Mouse (Mus musculus): ENCODE measurements around the gene Hdhd5. TPM values are rescaled to one million over a fixed set of nuclear protein-coding genes. Genes with fewer than 3 reads are reported as not detected.
A peak's percentile ranks its signal among the peaks of the same experiment; 100 is the strongest.

Hdhd5 gene
- polyA plus RNA-seq, 1 experiment from 2014 or later, result 9.9 TPM

DNA sequence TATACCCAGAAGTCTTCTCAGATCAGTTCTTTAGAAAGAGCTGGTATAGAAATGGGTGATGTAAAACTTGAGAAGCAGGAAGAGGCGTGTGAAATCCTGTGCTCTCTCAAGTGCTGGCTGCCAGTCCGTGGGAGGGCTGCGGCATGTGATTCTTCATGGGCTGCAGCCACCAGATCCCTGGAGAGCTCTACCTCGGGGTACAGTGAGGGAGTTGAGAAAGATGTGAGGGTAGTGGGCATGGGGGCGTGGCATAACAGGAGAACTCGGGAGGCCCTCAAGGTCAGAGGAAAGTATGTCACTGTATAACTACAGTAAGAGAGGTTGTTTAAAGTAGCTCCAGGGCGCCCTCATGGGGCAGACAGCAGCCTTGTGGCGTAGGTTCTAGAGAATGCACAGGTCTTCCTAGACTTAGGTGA lies 47.9 kb downstream of the Hdhd5 start:
- no peak overlapping the region for H3K9ac ChIP-seq
- 37% methylated on average over 8 of the region's 8 CpGs for WGBS (ENCODE audit: insufficient replicate concordance)
- peaks cover 7% of the 10 kb centered on the region; the same call in 1 of the 2 replicates for H3K27me3 ChIP-seq
- H3K27ac ChIP-seq (replicated peaks), result no peak overlapping the region
- H3K4me3 ChIP-seq (replicated peaks), result no peak overlapping the region
- H3K4me1 ChIP-seq (replicated peaks), result peaks cover 61% of the 10 kb centered on the region
- peak overlapping the region; percentile 11; the same call in 1 of the 2 replicates for H3K4me2 ChIP-seq
- no peaks in the 10 kb centered on the region for H3K9me3 ChIP-seq (replicated peaks)
- H3K36me3 ChIP-seq (replicated peaks), result peaks cover 45% of the 10 kb centered on the region
- no peak for ATAC-seq (ENCODE audit: insufficient read depth)

GRCm38 (mm10) chr6:120482756-120483155 lies 48.4 kb downstream of the Hdhd5 start:
- Histone ChIP-seq H3K9me3 (replicated peaks) (no peaks in the 10 kb centered on the region), H3K4me3 (replicated peaks) (no peak overlapping the region), H3K36me3 (replicated peaks) (peaks cover 49% of the 10 kb centered on the region), H3K4me2 (no peak overlapping the region), H3K9ac (no peak overlapping the region), H3K4me1 (replicated peaks) (peaks cover 65% of the 10 kb centered on the region), H3K27ac (replicated peaks) (no peak overlapping the region), H3K27me3 (peaks cover 6% of the 10 kb centered on the region; the same call in 1 of the 2 replicates)
- 39% methylated on average over 6 of the region's 6 CpGs for WGBS (ENCODE audit: insufficient replicate concordance)
- ATAC-seq (ENCODE audit: insufficient read depth), result no peak

- Histone ChIP-seq H3K4me1 (replicated peaks) (peaks cover 65% of the 10 kb centered on the region), H3K27ac (replicated peaks) (no peak overlapping the region), H3K4me3 (replicated peaks) (no peak overlapping the region), H3K9me3 (replicated peaks) (no peaks in the 10 kb centered on the region), H3K36me3 (replicated peaks) (peaks cover 56% of the 10 kb centered on the region), H3K4me2 (no peak overlapping the region), H3K27me3 (peaks cover under 1% of the 10 kb centered on the region; the same call in 1 of the 2 replicates), H3K9ac (no peak overlapping the region)
- no peak for ATAC-seq (ENCODE audit: insufficient read depth)
- WGBS (ENCODE audit: insufficient replicate concordance), result 85% methylated on average over 14 of the region's 14 CpGs
Observed at GRCm38 (mm10) chr6:120482021-120482420, 49.1 kb downstream of the Hdhd5 start.

GRCm38 (mm10) chr6:120481538-120481937 lies 49.6 kb downstream of the Hdhd5 start:
- no peaks in the 10 kb centered on the region for H3K9me3 ChIP-seq (replicated peaks)
- H3K4me3 ChIP-seq (replicated peaks), result no peak overlapping the region
- H3K27me3 ChIP-seq, result no peaks in the 10 kb centered on the region
- no peak overlapping the region for H3K4me2 ChIP-seq
- H3K9ac ChIP-seq, result no peak overlapping the region
- H3K36me3 ChIP-seq (replicated peaks), result peaks cover 61% of the 10 kb centered on the region
- 82% methylated on average over 6 of the region's 6 CpGs for WGBS (ENCODE audit: insufficient replicate concordance)
- ATAC-seq (ENCODE audit: insufficient read depth), result no peak
- peaks cover 68% of the 10 kb centered on the region for H3K4me1 ChIP-seq (replicated peaks)
- H3K27ac ChIP-seq (replicated peaks), result no peak overlapping the region

DNA sequence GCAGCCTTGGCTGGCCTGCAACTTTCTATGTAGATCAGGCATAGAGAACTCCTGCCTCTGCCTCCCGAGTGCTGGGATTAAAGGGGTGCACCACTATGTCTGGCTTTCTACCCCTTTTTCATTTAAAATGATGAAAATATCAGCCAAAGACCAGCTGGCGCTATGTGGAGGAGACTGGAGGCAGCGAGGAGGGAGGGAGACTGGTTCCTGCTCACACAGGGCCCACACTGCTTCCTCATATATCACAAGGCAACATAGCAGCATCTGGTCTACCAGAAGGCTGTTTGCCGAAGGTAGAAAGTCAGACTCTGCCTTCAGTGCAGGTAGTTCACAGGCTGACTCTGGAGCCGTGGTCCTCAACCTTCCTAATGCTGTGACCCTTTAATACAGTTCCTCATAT lies 50.8 kb downstream of the Hdhd5 start:
- ATAC-seq (ENCODE audit: insufficient read depth), result no peak
- no peaks in the 10 kb centered on the region for H3K9me3 ChIP-seq (replicated peaks)
- H3K4me3 ChIP-seq (replicated peaks), result no peak overlapping the region
- H3K27me3 ChIP-seq, result no peaks in the 10 kb centered on the region
- no peak overlapping the region for H3K4me2 ChIP-seq
- WGBS (ENCODE audit: insufficient replicate concordance), result 79% methylated on average over 5 of the region's 5 CpGs
- H3K9ac ChIP-seq, result no peak overlapping the region
- H3K36me3 ChIP-seq (replicated peaks), result peaks cover 70% of the 10 kb centered on the region
- H3K27ac ChIP-seq (replicated peaks), result no peak overlapping the region
- H3K4me1 ChIP-seq (replicated peaks), result peaks cover 58% of the 10 kb centered on the region

DNA sequence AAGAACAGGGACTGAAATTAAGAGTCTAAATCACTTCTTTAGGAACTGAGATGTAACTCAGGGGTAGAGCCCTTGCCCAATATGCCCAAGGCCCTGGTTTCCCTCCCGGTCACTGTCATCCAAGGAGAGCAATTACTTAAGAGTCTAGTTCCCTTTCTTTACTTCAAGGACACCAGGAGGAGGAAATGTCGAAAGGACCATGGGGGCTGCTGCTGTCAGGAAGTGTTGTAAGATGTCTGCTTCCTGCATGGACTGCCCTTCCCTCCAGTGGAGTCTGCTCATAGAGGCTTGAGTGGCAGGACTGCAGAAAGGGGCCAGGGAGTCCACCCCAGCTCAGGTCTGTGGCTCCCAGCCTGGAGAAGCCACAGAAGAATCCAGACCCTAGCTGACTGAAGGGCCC lies 51.8 kb downstream of the Hdhd5 start:
- no peak for ATAC-seq (ENCODE audit: insufficient read depth)

GRCm38 (mm10) chr6:120475288-120475687 lies 55.8 kb downstream of the Hdhd5 start:
- Histone ChIP-seq H3K4me2 (no peak overlapping the region), H3K27me3 (no peaks in the 10 kb centered on the region), H3K27ac (replicated peaks) (no peak overlapping the region), H3K36me3 (replicated peaks) (peaks cover 60% of the 10 kb centered on the region), H3K4me3 (replicated peaks) (no peak overlapping the region), H3K9ac (no peak overlapping the region), H3K9me3 (replicated peaks) (no peaks in the 10 kb centered on the region), H3K4me1 (replicated peaks) (peaks cover 55% of the 10 kb centered on the region)
- WGBS (ENCODE audit: insufficient replicate concordance), result 72% methylated on average over 8 of the region's 8 CpGs
- ATAC-seq (ENCODE audit: insufficient read depth), result peak; percentile 65

More for the DNA sequence above, 51.8 kb downstream of the Hdhd5 start:
- H3K9me3 ChIP-seq (replicated peaks), result no peaks in the 10 kb centered on the region
- no peak overlapping the region for H3K27ac ChIP-seq (replicated peaks)
- 34% methylated on average over 2 of the region's 2 CpGs for WGBS (ENCODE audit: insufficient replicate concordance)
- H3K4me3 ChIP-seq (replicated peaks), result no peak overlapping the region
- no peak overlapping the region for H3K9ac ChIP-seq
- 0 out of 2 replicates have a peak overlapping the region, but pooled peaks have one; percentile 8 for H3K4me2 ChIP-seq
- peaks cover 56% of the 10 kb centered on the region for H3K4me1 ChIP-seq (replicated peaks)
- peaks cover 78% of the 10 kb centered on the region for H3K36me3 ChIP-seq (replicated peaks)
- H3K27me3 ChIP-seq, result no peaks in the 10 kb centered on the region

- no peak overlapping the region for H3K4me3 ChIP-seq (replicated peaks)
- no peak overlapping the region for H3K27ac ChIP-seq (replicated peaks)
- H3K27me3 ChIP-seq, result no peaks in the 10 kb centered on the region
- H3K4me2 ChIP-seq, result no peak overlapping the region
- ATAC-seq (ENCODE audit: insufficient read depth), result peak; percentile 43
- 39% methylated on average over 5 of the region's 5 CpGs for WGBS (ENCODE audit: insufficient replicate concordance)
- H3K9ac ChIP-seq, result no peak overlapping the region
- H3K4me1 ChIP-seq (replicated peaks), result peaks cover 61% of the 10 kb centered on the region
- H3K9me3 ChIP-seq (replicated peaks), result no peaks in the 10 kb centered on the region
- peaks cover 41% of the 10 kb centered on the region for H3K36me3 ChIP-seq (replicated peaks)
Observed at GRCm38 (mm10) chr6:120473427-120473826, 57.7 kb downstream of the Hdhd5 start.

- no peak for ATAC-seq (ENCODE audit: insufficient read depth)
- peak overlapping the region; percentile 51 for H3K27ac ChIP-seq (replicated peaks)
Observed at GRCm38 (mm10) chr6:120472455-120473140, 58.5 kb downstream of the Hdhd5 start.

DNA sequence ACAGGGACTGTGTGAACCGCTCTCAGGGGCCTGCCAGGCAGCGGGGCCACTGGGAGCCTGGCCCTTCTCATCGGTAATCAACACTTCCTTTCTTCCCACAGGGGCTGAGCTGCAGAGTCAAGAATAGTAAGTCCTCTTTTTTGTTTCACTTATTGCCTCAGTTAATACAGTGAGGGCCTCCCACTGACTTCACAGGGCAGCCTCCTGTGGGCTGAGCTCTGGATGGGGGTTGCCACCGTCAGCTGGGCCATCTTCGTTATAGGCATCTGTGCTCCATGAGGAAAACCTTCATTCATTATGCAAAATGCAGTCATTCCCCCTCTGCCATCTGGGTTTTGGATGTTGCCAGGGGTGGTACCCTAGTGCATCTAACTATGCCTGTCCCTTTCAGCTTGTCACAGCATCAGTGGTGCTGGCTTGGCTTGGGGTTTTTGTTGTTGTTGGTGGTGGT lies 59.1 kb downstream of the Hdhd5 start:
- Histone ChIP-seq H3K27ac (replicated peaks) (peak overlapping the region; percentile 51), H3K4me1 (replicated peaks) (peaks cover 70% of the 10 kb centered on the region), H3K9ac (no peak overlapping the region), H3K27me3 (no peaks in the 10 kb centered on the region), H3K4me3 (replicated peaks) (0 out of 2 replicates have a peak overlapping the region, but pooled peaks have one; percentile 2), H3K4me2 (peak overlapping the region; percentile 6), H3K36me3 (replicated peaks) (peaks cover 28% of the 10 kb centered on the region), H3K9me3 (replicated peaks) (no peaks in the 10 kb centered on the region)
- WGBS (ENCODE audit: insufficient replicate concordance), result 28% methylated on average over 5 of the region's 5 CpGs
- no peak for ATAC-seq (ENCODE audit: insufficient read depth)

More at GRCm38 (mm10) chr6:120472455-120473140, 58.5 kb downstream of the Hdhd5 start:
- no peak overlapping the region for H3K9ac ChIP-seq
- H3K36me3 ChIP-seq (replicated peaks), result peaks cover 33% of the 10 kb centered on the region
- peaks cover 64% of the 10 kb centered on the region for H3K4me1 ChIP-seq (replicated peaks)
- H3K4me3 ChIP-seq (replicated peaks), result no peak overlapping the region
- 48% methylated on average over 8 of the region's 8 CpGs for WGBS (ENCODE audit: insufficient replicate concordance)
- peak overlapping the region; percentile 6; the same call in 1 of the 2 replicates for H3K4me2 ChIP-seq
- no peaks in the 10 kb centered on the region for H3K9me3 ChIP-seq (replicated peaks)
- H3K27me3 ChIP-seq, result no peaks in the 10 kb centered on the region

DNA sequence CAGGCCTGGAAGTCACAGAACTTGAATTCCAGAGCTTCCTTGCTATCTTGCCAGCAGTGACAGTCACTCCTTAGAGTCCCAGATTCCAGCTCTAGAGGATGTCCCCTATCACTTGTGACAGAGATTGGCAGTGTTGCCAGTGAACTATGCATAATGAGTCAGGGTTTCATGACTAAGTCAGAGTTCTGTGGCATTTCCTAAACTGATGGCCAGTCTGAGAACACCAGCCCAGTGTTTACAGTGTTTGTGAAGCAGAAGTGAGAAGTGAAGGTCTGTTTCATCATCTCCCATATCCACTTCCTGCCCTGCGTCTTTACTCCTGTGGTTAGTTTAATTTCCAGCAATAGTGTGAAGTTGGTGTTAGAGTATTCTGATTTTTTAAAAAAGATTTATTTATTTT lies 60.5 kb downstream of the Hdhd5 start:
- Histone ChIP-seq H3K4me2 (no peak overlapping the region), H3K4me3 (replicated peaks) (no peak overlapping the region), H3K27me3 (no peaks in the 10 kb centered on the region), H3K4me1 (replicated peaks) (peaks cover 77% of the 10 kb centered on the region), H3K9me3 (replicated peaks) (no peaks in the 10 kb centered on the region), H3K9ac (no peak overlapping the region), H3K27ac (replicated peaks) (0 out of 2 replicates have a peak overlapping the region, but pooled peaks have one; percentile 26), H3K36me3 (replicated peaks) (peaks cover 17% of the 10 kb centered on the region)
- no peak for ATAC-seq (ENCODE audit: insufficient read depth)
- 33% methylated on average over 1 of the region's 1 CpGs for WGBS (ENCODE audit: insufficient replicate concordance)

Data from liver, embryonic 15.5 days (tissue).